Mouse (Mus musculus) megakaryocyte, embryonic 14.5 days (primary cell): ENCODE data around the gene Ssna1.

ENCODE experiments used
- FLI1 ChIP-seq: IDR thresholded peaks from 2 replicates; pipeline ENCODE4 v1.6.1; 2012; ENCODE audit warnings: low read length, inconsistent platforms, mixed read lengths
- GATA1 ChIP-seq: IDR thresholded peaks from 3 replicates; pipeline ENCODE4 v1.6.1; 2012; ENCODE audit warnings: mixed read lengths, low read length, inconsistent platforms, borderline replicate concordance

DNA sequence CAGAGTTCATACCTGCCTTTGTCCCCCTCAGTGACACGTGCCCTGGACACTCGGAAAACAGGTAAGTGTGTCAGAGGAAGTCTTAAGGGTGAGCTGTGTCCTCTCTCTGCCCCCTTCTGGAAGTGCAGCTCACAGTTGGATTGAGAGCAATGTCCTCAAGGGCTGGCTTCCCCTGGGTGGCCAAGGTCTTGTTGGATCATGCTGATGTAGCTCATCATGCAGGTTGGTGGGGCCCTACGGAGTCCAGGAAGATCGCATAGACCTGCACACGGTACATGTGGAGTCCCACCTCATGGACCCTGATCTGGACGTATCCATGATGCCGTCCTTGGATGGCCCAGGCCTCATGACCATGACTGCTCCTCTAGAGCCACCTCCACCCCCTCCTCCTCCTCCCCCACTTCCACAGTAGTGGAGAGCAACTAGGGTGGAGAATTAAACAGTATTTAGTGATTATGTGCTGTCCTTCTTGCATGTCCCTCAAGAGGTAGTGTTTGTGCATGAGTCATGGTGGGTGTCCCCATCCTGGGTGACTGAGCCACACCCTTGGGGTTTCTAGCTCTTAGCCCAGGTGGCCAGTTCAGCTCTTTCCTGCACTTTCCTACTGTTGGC, 16.6 kb upstream of the Ssna1 start:
- no peak for TF ChIP-seq GATA1
- TF ChIP-seq FLI1, result no peak
